Mouse (Mus musculus) CD4-positive helper T cell, adult 2 months (primary cell): ENCODE measurements at regions not wholly inside any gene's neighbourhood (a gene's known extent, or its start where the extent isn't known, plus 50 kb on each side); places are given as distances from the start of the nearest gene placed in this dataset.

ENCODE experiments used
- DNase-seq: peaks from one replicate; pipeline ENCODE4 v3.0.0-alpha.2; 2012; ENCODE audit warnings: low read depth, missing footprints, low spot score

DNA sequence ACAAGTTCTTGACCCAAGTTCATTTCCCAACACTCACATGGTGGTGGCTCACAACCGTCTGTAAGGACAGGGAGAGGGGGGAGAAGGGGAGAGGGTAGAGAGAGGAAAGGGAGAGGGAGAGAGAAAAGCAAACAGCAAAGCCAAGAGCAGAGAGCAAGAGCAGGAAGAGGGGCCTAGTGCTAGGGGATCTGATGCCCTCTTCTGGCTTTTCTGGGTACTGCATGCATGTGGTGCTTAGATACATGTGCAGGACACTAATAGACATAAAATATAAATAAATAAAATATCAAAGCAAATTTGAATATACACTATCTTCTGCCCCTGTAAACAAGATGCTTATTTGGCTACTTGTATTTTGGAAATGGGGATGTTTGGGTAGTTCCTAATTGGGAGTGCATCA lies 91.2 kb downstream of the Rnf138rt1 start:
- DNase-seq, result peak; percentile 22
